33 mouse cellular contexts compared by ENCODE assay signal in the genomic region with DNA sequence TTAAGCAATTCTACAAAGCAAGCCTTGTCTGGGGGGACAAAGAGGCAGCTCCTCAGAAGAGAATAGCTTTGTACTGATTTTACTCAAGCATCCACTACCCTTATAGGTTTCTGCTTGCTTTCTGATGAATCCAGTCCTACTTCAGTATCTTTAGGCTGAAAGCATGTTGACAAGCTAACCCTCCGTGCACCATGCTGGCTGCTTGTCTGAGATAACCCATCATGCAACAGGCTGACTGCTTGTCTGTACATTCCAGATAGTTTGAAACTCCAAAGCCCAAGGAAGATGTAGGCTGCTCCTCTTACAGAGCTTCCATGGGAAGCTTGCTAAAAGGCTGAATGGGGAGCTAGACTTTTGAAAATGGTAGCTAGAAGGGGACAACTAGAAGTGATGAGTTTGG. TPM values are rescaled to one million over a fixed set of nuclear protein-coding genes. Genes with fewer than 3 reads are reported as not detected.
"Had no signal": no experiment of that assay in that cellular context is flagged by ENCODE, and none has a peak within 500 bp of the region (broad histone marks: within the 10 kb centered on the region; RNA-seq: fewer than 3 reads in every experiment).

No protein-coding gene starts in this region.

- H3K4me2 ChIP-seq: heart, embryonic 11.5 days; heart, embryonic 13.5 days; heart, embryonic 15.5 days; hindbrain, embryonic 12.5 days; hindbrain, embryonic 14.5 days; intestine, embryonic 15.5 days; limb, embryonic 12.5 days had no signal

- H3K9me3 ChIP-seq: heart, embryonic 13.5 days; heart, embryonic 15.5 days; hindbrain, embryonic 10.5 days; hindbrain, embryonic 12.5 days; intestine, embryonic 15.5 days; limb, embryonic 10.5 days; limb, embryonic 12.5 days had no signal

- H3K4me3 ChIP-seq: heart, adult 2 months; heart, embryonic 13.5 days; heart, embryonic 15.5 days; hindbrain, embryonic 10.5 days; hindbrain, embryonic 12.5 days; intestine, embryonic 15.5 days; layer of hippocampus, adult 2 months; left cerebral cortex, adult 2 months; limb, embryonic 10.5 days; limb, embryonic 12.5 days had no signal

- ATAC-seq: forebrain, postnatal 0 days; hindbrain, embryonic 16.5 days; inflammation-experienced regulatory T-cells, adult 6 months; intestine, embryonic 15.5 days; intestine, postnatal 0 days had no signal

- H3K27me3 ChIP-seq: heart, embryonic 13.5 days; heart, embryonic 15.5 days; hindbrain, embryonic 12.5 days; intestine, embryonic 15.5 days; limb, embryonic 12.5 days had no signal

- H3K27ac ChIP-seq: heart, adult 2 months; heart, embryonic 13.5 days; heart, embryonic 15.5 days; hindbrain, embryonic 10.5 days; hindbrain, embryonic 12.5 days; hindbrain, embryonic 14.5 days; intestine, embryonic 15.5 days; layer of hippocampus, adult 2 months; left cerebral cortex, adult 2 months; limb, embryonic 10.5 days; limb, embryonic 12.5 days had no signal

- DNase-seq: forebrain, postnatal 0 days; gastrocnemius, postnatal 14 days; gastrocnemius, postnatal 36 days; heart, adult 11 months; heart, adult 2 months; heart, postnatal 4 days; kidney, adult 18-20 months; kidney, adult 8-10 months; kidney, postnatal 10 days; kidney, postnatal 25 days; kidney, postnatal 4 days had no signal

- H3K4me1 ChIP-seq: heart, embryonic 13.5 days; heart, embryonic 15.5 days; hindbrain, embryonic 10.5 days; hindbrain, embryonic 12.5 days; intestine, embryonic 15.5 days; limb, embryonic 10.5 days; limb, embryonic 12.5 days had no signal

- H3K36me3 ChIP-seq: heart, embryonic 13.5 days; heart, embryonic 15.5 days; hindbrain, embryonic 10.5 days; hindbrain, embryonic 12.5 days; intestine, embryonic 15.5 days; limb, embryonic 10.5 days; limb, embryonic 12.5 days had no signal

- H3K9ac ChIP-seq: forebrain, postnatal 0 days; heart, embryonic 13.5 days; heart, embryonic 15.5 days; hindbrain, embryonic 12.5 days; hindbrain, embryonic 14.5 days; intestine, embryonic 15.5 days; limb, embryonic 12.5 days had no signal

RNA-seq across cellular contexts. Expression of a gene that starts 1.7 kb away (rescaled TPM):
- total RNA-seq: forebrain, postnatal 0 days; gastrocnemius, postnatal 36 days; heart, adult 2 months; heart, postnatal 25 days; heart, postnatal 4 days; layer of hippocampus, postnatal 25 days; left cerebral cortex, adult 2 months; left cerebral cortex, postnatal 14 days; left cerebral cortex, postnatal 36 days had no signal
- polyA plus RNA-seq: heart, embryonic 11.5 days; heart, embryonic 13.5 days; heart, embryonic 15.5 days; heart, postnatal 0 days; inflammation-experienced regulatory T-cells, adult 6 months; intestine, embryonic 15.5 days; intestine, postnatal 0 days; kidney, embryonic 14.5 days; kidney, embryonic 16.5 days; limb, embryonic 10.5 days; limb, embryonic 12.5 days; limb, embryonic 14.5 days had no signal
